Mouse (Mus musculus): ENCODE data around the gene Dchs2. TPM values are rescaled to one million over a fixed set of nuclear protein-coding genes. Genes with fewer than 3 reads are reported as not detected.

Dchs2 gene
- polyA plus RNA-seq, 1 experiment from 2014 or later = 0.89 TPM

DNA sequence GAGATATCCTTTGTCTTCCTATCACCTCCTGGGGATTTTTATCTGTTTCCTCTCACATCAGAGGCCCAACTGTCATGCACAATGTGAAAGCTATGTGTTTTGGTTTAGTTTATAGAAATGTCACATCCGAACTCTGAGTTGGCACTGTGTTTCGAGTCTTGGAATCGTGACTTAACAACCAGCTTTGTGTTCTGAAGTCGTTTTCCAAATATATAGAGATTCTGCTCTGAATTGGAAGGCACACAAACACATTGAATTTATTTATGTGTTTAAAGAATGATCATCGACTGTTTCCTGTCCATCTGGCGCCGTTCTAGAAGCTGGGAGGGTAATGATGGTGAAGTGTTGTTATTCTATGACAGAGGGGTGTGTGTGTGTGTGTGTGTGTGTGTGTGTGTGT, 84.8 kb downstream of the Dchs2 start:
- H3K4me3 ChIP-seq (ENCODE audit: low read length) = no peak overlapping the region
- no peaks in the 10 kb centered on the region for H3K36me3 ChIP-seq (ENCODE audit: control insufficient read depth, insufficient read depth, low read length)
- WGBS = 68% methylated on average over 7 of the region's 7 CpGs
- no peak for ATAC-seq
- H3K27me3 ChIP-seq (replicated peaks; ENCODE audit: control insufficient read depth, insufficient read depth, low read length) = no peaks in the 10 kb centered on the region
- H3K9ac ChIP-seq (ENCODE audit: low read depth, low read length) = no peak overlapping the region
- H3K4me2 ChIP-seq (ENCODE audit: low read length) = no peak overlapping the region
- H3K27ac ChIP-seq (ENCODE audit: low read depth, low read length) = no peak overlapping the region
- H3K9me3 ChIP-seq (ENCODE audit: control insufficient read depth, low read length) = no peaks in the 10 kb centered on the region
- H3K4me1 ChIP-seq (ENCODE audit: control insufficient read depth, insufficient read depth, low read depth, low read length) = no peaks in the 10 kb centered on the region; the same call in none of the 2 replicates

DNA sequence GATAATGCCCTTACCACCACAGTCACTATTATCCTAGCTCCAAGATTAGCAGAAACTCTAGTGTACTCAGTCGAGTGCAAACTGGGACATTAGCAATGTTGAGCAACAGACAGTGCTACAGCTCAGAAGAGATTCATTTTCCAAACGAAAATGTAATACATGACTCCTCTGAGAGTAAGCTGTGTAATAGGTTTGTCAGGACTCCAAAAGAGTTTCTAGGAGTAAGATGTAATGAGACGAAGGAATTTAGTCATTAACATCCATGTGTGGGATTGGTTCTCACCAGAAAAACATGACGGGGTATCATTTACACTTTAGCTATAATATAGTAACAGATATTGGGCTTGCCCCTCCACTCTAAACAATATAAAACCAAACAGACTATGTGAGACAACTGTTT, 90.3 kb downstream of the Dchs2 start:
- WGBS = 82% methylated on average over 4 of the region's 4 CpGs
- Histone ChIP-seq H3K4me1 (ENCODE audit: control insufficient read depth, insufficient read depth, low read depth, low read length) (no peaks in the 10 kb centered on the region), H3K27ac (ENCODE audit: low read depth, low read length) (no peak overlapping the region), H3K36me3 (ENCODE audit: control insufficient read depth, insufficient read depth, low read length) (no peaks in the 10 kb centered on the region), H3K4me2 (ENCODE audit: low read length) (no peak overlapping the region), H3K4me3 (ENCODE audit: low read length) (no peak overlapping the region), H3K27me3 (replicated peaks; ENCODE audit: control insufficient read depth, insufficient read depth, low read length) (no peaks in the 10 kb centered on the region), H3K9ac (ENCODE audit: low read depth, low read length) (no peak overlapping the region), H3K9me3 (ENCODE audit: control insufficient read depth, low read length) (no peaks in the 10 kb centered on the region)
- ATAC-seq = no peak

DNA sequence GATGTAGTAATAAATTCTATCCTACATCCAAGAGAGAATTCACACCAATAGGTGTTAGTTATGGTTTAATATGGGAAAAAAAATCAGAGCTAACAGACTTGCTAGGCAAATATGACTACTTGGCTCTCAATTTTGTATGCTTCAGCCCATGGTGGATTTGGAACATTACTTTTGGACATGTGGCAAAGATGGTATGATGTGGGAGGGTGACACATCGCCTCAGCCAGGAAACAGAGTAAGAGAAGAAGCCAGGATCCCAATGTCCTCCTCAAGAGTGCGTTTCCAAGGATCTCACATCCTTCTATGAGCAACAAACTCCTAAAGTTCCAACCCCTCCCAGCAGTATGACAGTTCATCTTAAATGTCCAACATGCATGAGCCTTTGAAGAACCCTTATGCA, 92.4 kb downstream of the Dchs2 start:
- Histone ChIP-seq H3K27ac (ENCODE audit: low read depth, low read length) (no peak overlapping the region), H3K4me3 (ENCODE audit: low read length) (no peak overlapping the region), H3K27me3 (replicated peaks; ENCODE audit: control insufficient read depth, insufficient read depth, low read length) (no peaks in the 10 kb centered on the region), H3K4me1 (ENCODE audit: control insufficient read depth, insufficient read depth, low read depth, low read length) (no peaks in the 10 kb centered on the region), H3K36me3 (ENCODE audit: control insufficient read depth, insufficient read depth, low read length) (no peaks in the 10 kb centered on the region), H3K4me2 (ENCODE audit: low read length) (no peak overlapping the region), H3K9ac (ENCODE audit: low read depth, low read length) (no peak overlapping the region), H3K9me3 (ENCODE audit: control insufficient read depth, low read length) (no peaks in the 10 kb centered on the region)
- WGBS = 92% methylated on average over 2 of the region's 2 CpGs
- ATAC-seq = no peak

DNA sequence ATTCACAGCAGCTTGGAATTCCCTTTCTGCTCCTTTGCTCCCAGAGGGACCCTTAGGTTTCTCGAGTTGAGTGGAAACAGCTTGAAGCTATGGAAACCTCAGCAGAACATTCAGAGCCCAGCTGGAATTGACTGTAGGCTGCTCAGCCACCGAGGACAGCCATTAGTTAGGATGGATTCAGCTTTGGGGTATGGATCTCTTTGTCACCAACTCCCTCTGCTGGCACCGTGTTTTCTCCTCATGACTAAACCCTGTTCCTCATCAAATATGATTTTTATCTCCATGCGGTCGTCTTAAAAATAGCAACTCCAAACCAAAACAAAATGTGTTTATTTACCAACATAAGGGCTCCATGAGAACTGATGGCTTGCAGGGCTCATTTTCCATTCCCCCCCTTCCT, 94.4 kb downstream of the Dchs2 start:
- Histone ChIP-seq H3K9ac (ENCODE audit: low read depth, low read length) (no peak overlapping the region), H3K4me1 (ENCODE audit: control insufficient read depth, insufficient read depth, low read depth, low read length) (no peaks in the 10 kb centered on the region), H3K4me2 (ENCODE audit: low read length) (no peak overlapping the region), H3K4me3 (ENCODE audit: low read length) (no peak overlapping the region), H3K27ac (ENCODE audit: low read depth, low read length) (no peak overlapping the region), H3K9me3 (ENCODE audit: control insufficient read depth, low read length) (no peaks in the 10 kb centered on the region), H3K36me3 (ENCODE audit: control insufficient read depth, insufficient read depth, low read length) (no peaks in the 10 kb centered on the region), H3K27me3 (replicated peaks; ENCODE audit: control insufficient read depth, insufficient read depth, low read length) (no peaks in the 10 kb centered on the region)
- no peak for ATAC-seq
- WGBS = 60% methylated on average over 5 of the region's 5 CpGs

DNA sequence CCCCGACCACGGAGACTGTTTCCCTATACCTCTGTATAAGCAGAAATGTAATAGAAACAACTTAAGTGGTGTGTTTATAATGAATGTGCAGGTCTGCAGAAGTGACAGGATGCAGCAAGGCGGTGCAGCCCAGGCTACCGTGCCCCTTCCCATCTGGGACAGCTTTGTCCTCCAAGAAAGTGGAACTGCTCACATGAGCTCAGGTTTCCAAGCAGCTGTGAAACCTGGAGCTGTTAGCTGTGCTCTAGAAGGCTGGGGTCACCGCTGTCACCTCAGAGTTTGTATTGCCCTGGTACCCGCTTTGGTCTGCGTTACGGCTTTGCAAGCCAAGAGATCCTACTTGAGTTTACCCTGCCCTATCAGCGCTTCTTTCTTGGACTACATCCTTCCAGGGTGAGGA, 100.6 kb downstream of the Dchs2 start:
- ATAC-seq = no peak
- Histone ChIP-seq H3K27ac (ENCODE audit: low read depth, low read length) (no peak overlapping the region), H3K36me3 (ENCODE audit: control insufficient read depth, insufficient read depth, low read length) (no peaks in the 10 kb centered on the region), H3K4me2 (ENCODE audit: low read length) (no peak overlapping the region), H3K4me3 (ENCODE audit: low read length) (no peak overlapping the region), H3K9me3 (ENCODE audit: control insufficient read depth, low read length) (no peaks in the 10 kb centered on the region), H3K4me1 (ENCODE audit: control insufficient read depth, insufficient read depth, low read depth, low read length) (no peaks in the 10 kb centered on the region), H3K27me3 (replicated peaks; ENCODE audit: control insufficient read depth, insufficient read depth, low read length) (no peaks in the 10 kb centered on the region), H3K9ac (ENCODE audit: low read depth, low read length) (no peak overlapping the region)
- WGBS = 80% methylated on average over 9 of the region's 9 CpGs

DNA sequence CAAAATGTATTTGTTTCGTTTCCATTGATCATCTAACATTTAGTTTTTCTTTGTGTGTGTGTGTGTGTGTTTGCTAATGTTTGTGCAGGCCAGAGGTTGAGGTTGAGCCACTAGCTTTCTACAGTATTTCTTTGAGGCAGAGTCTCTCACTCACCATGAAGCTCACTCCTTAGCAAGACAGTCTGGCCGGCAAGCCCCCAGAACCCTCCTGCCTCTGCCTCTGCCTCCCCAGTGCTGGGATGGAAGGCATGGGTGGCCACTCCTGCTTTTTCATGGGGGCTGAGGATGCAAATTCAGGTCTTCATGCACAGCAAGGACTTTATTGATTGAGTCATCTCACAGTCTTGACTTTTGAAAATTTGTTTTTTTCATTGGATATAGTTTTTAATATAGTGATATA, 102.6 kb downstream of the Dchs2 start:
- 90% methylated on average over 2 of the region's 2 CpGs for WGBS
- Histone ChIP-seq H3K36me3 (ENCODE audit: control insufficient read depth, insufficient read depth, low read length) (no peaks in the 10 kb centered on the region), H3K9me3 (ENCODE audit: control insufficient read depth, low read length) (no peaks in the 10 kb centered on the region)

DNA sequence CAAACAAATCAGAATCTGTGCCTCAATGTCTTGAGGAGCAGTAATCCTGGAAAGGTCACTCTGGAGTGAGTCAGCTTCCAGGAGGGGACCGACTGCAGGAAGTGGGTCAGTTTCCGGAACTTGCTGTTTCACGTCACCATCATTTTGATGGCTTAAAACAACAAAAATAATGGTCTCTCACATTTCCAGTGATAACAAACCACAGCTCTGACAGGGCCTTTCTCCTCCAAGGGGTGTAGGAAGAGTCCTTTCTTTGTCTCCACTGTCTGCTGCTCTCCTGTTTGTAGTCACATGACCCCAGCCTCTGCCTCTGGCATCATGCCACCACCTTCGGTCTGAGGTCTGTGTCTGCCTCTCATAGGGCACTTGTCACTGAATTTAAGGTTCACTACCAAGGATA, 106.7 kb downstream of the Dchs2 start:
- Histone ChIP-seq H3K36me3 (ENCODE audit: control insufficient read depth, insufficient read depth, low read length) (no peaks in the 10 kb centered on the region), H3K9ac (ENCODE audit: low read depth, low read length) (no peak overlapping the region), H3K27ac (ENCODE audit: low read depth, low read length) (no peak overlapping the region), H3K4me2 (ENCODE audit: low read length) (no peak overlapping the region), H3K9me3 (ENCODE audit: control insufficient read depth, low read length) (no peaks in the 10 kb centered on the region), H3K4me3 (ENCODE audit: low read length) (no peak overlapping the region), H3K4me1 (ENCODE audit: control insufficient read depth, insufficient read depth, low read depth, low read length) (0 out of 2 replicates have a peak, but pooled peaks cover 2% of the 10 kb centered on the region), H3K27me3 (replicated peaks; ENCODE audit: control insufficient read depth, insufficient read depth, low read length) (no peaks in the 10 kb centered on the region)
- 69% methylated on average over 4 of the region's 4 CpGs for WGBS
- no peak for ATAC-seq

More for the DNA sequence above, 102.6 kb downstream of the Dchs2 start:
- H3K9ac ChIP-seq (ENCODE audit: low read depth, low read length) = no peak overlapping the region
- no peaks in the 10 kb centered on the region for H3K27me3 ChIP-seq (replicated peaks; ENCODE audit: control insufficient read depth, insufficient read depth, low read length)
- H3K4me1 ChIP-seq (ENCODE audit: control insufficient read depth, insufficient read depth, low read depth, low read length) = 0 out of 2 replicates have a peak, but pooled peaks cover 2% of the 10 kb centered on the region
- H3K4me2 ChIP-seq (ENCODE audit: low read length) = no peak overlapping the region
- no peak for ATAC-seq
- no peak overlapping the region for H3K4me3 ChIP-seq (ENCODE audit: low read length)
- H3K27ac ChIP-seq (ENCODE audit: low read depth, low read length) = no peak overlapping the region

DNA sequence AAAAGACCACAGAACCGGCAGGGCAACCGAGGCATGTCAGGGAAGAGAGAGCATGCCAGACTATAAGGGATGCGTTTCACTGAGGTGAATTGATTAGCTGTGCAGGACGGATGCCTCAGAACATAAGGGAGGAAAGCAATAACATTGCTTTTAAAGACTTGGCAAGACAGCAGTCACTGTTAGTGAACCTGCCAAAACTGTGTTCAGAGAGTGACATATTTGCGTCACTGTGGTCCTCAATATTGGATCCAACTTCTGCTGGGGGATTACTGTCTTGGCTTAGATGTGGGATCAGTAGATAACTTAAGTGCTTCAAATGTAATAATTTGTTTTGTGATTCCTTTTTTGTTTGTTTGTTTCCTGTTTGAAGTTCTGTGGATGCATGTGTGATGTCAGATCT, 107.3 kb downstream of the Dchs2 start:
- H3K27me3 ChIP-seq (replicated peaks; ENCODE audit: control insufficient read depth, insufficient read depth, low read length) = no peaks in the 10 kb centered on the region
- ATAC-seq = no peak
- H3K4me1 ChIP-seq (ENCODE audit: control insufficient read depth, insufficient read depth, low read depth, low read length) = 0 out of 2 replicates have a peak, but pooled peaks cover 2% of the 10 kb centered on the region
- no peaks in the 10 kb centered on the region for H3K36me3 ChIP-seq (ENCODE audit: control insufficient read depth, insufficient read depth, low read length)
- H3K9me3 ChIP-seq (ENCODE audit: control insufficient read depth, low read length) = no peaks in the 10 kb centered on the region
- H3K4me2 ChIP-seq (ENCODE audit: low read length) = no peak overlapping the region
- H3K4me3 ChIP-seq (ENCODE audit: low read length) = no peak overlapping the region
- WGBS = 76% methylated on average over 5 of the region's 5 CpGs
- no peak overlapping the region for H3K9ac ChIP-seq (ENCODE audit: low read depth, low read length)
- H3K27ac ChIP-seq (ENCODE audit: low read depth, low read length) = no peak overlapping the region

DNA sequence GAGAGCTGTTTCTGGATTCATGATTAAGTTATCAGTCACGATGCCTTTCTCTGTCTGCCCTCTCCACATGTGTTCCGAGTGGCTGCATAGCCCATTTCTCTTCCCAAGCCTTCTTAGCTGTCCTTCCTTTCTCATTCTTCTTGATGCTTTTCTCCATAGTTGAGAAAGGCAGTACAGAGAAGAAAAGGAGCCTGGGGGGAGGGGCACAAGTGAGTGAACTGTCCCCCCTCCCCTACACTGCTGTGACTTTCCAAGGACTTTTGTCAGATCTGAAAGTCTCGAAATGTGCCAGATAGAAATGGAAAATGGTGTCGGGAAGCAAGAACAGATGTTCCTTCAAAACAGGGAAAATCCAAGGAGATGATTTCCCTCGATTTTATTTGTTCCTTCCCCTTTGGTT, 118.8 kb downstream of the Dchs2 start:
- no peaks in the 10 kb centered on the region for H3K4me1 ChIP-seq (ENCODE audit: control insufficient read depth, insufficient read depth, low read depth, low read length)
- H3K9ac ChIP-seq (ENCODE audit: low read depth, low read length) = no peak overlapping the region

DNA sequence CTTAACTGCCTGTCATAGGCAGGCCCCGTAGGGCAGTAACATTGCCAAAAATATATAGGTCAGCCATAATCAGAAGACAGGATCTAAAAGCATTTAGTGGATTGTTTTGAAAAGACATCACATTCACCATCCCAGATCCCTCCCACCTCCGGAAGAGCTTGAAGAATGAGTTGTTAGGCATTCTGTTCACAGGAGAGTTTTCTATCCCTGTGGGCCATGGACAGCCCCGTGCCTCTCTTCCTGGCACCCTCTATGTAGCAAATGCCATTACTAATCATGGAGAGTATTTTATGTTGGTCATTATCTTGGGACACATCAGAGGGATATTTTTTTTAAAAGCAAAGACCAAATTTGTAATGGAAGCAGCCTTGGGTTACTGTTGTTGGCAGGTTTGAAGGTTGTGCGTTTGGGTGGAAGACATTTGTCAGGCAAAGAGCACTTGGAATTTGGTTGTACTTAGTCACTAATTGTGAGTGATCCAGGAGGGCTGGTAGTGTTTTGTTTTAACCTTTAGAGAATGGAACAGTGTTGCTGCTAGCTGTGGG, 122.3 kb downstream of the Dchs2 start:
- no peaks in the 10 kb centered on the region for H3K27me3 ChIP-seq (replicated peaks; ENCODE audit: control insufficient read depth, insufficient read depth, low read length)
- ATAC-seq = no peak
- H3K27ac ChIP-seq (ENCODE audit: low read depth, low read length) = no peak overlapping the region
- no peak overlapping the region for H3K4me2 ChIP-seq (ENCODE audit: low read length)
- no peak overlapping the region for H3K9ac ChIP-seq (ENCODE audit: low read depth, low read length)
- H3K9me3 ChIP-seq (ENCODE audit: control insufficient read depth, low read length) = no peaks in the 10 kb centered on the region
- WGBS = 86% methylated on average over 4 of the region's 4 CpGs
- H3K4me1 ChIP-seq (ENCODE audit: control insufficient read depth, insufficient read depth, low read depth, low read length) = no peaks in the 10 kb centered on the region
- H3K36me3 ChIP-seq (ENCODE audit: control insufficient read depth, insufficient read depth, low read length) = no peaks in the 10 kb centered on the region
- no peak overlapping the region for H3K4me3 ChIP-seq (ENCODE audit: low read length)

More for the DNA sequence above, 118.8 kb downstream of the Dchs2 start:
- 45% methylated on average over 5 of the region's 5 CpGs for WGBS
- Histone ChIP-seq H3K36me3 (ENCODE audit: control insufficient read depth, insufficient read depth, low read length) (no peaks in the 10 kb centered on the region), H3K27me3 (replicated peaks; ENCODE audit: control insufficient read depth, insufficient read depth, low read length) (no peaks in the 10 kb centered on the region), H3K4me2 (ENCODE audit: low read length) (no peak overlapping the region), H3K4me3 (ENCODE audit: low read length) (no peak overlapping the region), H3K9me3 (ENCODE audit: control insufficient read depth, low read length) (no peaks in the 10 kb centered on the region), H3K27ac (ENCODE audit: low read depth, low read length) (no peak overlapping the region)
- no peak for ATAC-seq
